Mouse (Mus musculus) MEL (cell line): ENCODE data around the gene Hinfp. TPM values are rescaled to one million over a fixed set of nuclear protein-coding genes. Genes with fewer than 3 reads are reported as not detected.

ENCODE experiments used
- DNase-seq: peaks from one replicate; pipeline ENCODE4 v3.0.0; 2011; ENCODE audit warnings: low read depth, low spot score
- H3K27ac ChIP-seq: 2 replicates; pipeline ENCODE4 v1.5.1; 2012; ENCODE audit warnings: low read depth, mild to moderate bottlenecking, control low read depth, low read length, moderate library complexity; ENCODE audit not compliant: control insufficient read depth
- H3K27me3 ChIP-seq, 2 experiments: fragments of 150-350 bp in 1 of 2; sonication (generic) in 1 of 2; 2 replicates each; pipeline ENCODE4 v1.6.1; 2012; ENCODE audit warnings: low read length in 2 of 2, mild to moderate bottlenecking in 2 of 2, improper control_type of control experiment in 1 of 2, moderate library complexity in 1 of 2; ENCODE audit not compliant: insufficient read depth in 2 of 2, control insufficient read depth in 1 of 2
- H3K36me3 ChIP-seq, 2 experiments: 2 replicates each; pipeline ENCODE4 v1.6.1; 2012 to 2014; ENCODE audit warnings: low read length in 2 of 2, improper control_type of control experiment in 1 of 2, inconsistent platforms in 1 of 2, mild to moderate bottlenecking in 1 of 2; ENCODE audit not compliant: insufficient read depth in 2 of 2, control insufficient read depth in 1 of 2
- H3K4me1 ChIP-seq, 2 experiments: fragments of 150-350 bp in 1 of 2; sonication (generic) in 1 of 2; 2 replicates each; pipeline ENCODE4 v1.6.1; 2012; ENCODE audit warnings: low read length in 2 of 2, improper control_type of control experiment in 1 of 2, mild to moderate bottlenecking in 1 of 2; ENCODE audit not compliant: insufficient read depth in 2 of 2, control insufficient read depth in 1 of 2
- H3K4me3 ChIP-seq, 2 experiments: fragments of 150-350 bp in 1 of 2; sonication (generic) in 1 of 2; 2 replicates each; pipeline ENCODE4 v1.5.1; 2012; ENCODE audit warnings: low read depth in 2 of 2, low read length in 2 of 2, mild to moderate bottlenecking in 2 of 2, moderate library complexity in 2 of 2, control low read depth in 1 of 2, improper control_type of control experiment in 1 of 2; ENCODE audit not compliant: control insufficient read depth in 1 of 2, insufficient read depth in 1 of 2
- H3K79me2 ChIP-seq: 2 replicates; pipeline ENCODE4 v1.6.1; 2012; ENCODE audit warnings: mild to moderate bottlenecking, low read length, moderate library complexity; ENCODE audit not compliant: control insufficient read depth, poor library complexity, insufficient read depth
- H3K9ac ChIP-seq: 2 replicates; pipeline ENCODE4 v1.6.1; 2012; ENCODE audit warnings: low read depth, mild to moderate bottlenecking, control low read depth, low read length, moderate library complexity; ENCODE audit not compliant: control insufficient read depth, poor library complexity, severe bottlenecking
- H3K9me3 ChIP-seq: fragments of 150-350 bp; sonication (generic); replicated peaks from 2 replicates; pipeline ENCODE4 v1.6.1; 2012; ENCODE audit warnings: mild to moderate bottlenecking, low read length, improper control_type of control experiment, moderate library complexity; ENCODE audit not compliant: insufficient read depth
- BHLHE40 ChIP-seq: IDR thresholded peaks from 2 replicates; pipeline ENCODE4 v1.6.1; 2012; ENCODE audit warnings: low read depth, mild to moderate bottlenecking, inconsistent platforms, low read length, improper control_type of control experiment, borderline replicate concordance
- CHD1 ChIP-seq: IDR thresholded peaks from 2 replicates; pipeline ENCODE4 v1.6.1; 2012; ENCODE audit warnings: low read depth, mild to moderate bottlenecking, inconsistent platforms, low read length, improper control_type of control experiment
- CHD2 ChIP-seq: IDR thresholded peaks from 2 replicates; pipeline ENCODE4 v1.6.1; 2011; ENCODE audit warnings: low read length, improper control_type of control experiment
- CTCF ChIP-seq, 3 experiments: IDR thresholded peaks in 2 of 3; conservative IDR thresholded peaks in 1 of 3; 2 replicates each; pipeline ENCODE4 v1.5.1; 2011 to 2012; ENCODE audit warnings: low read length in 3 of 3, low read depth in 2 of 3, mild to moderate bottlenecking in 2 of 3, improper control_type of control experiment in 1 of 3, inconsistent platforms in 1 of 3, mixed read lengths in 1 of 3, moderate library complexity in 1 of 3; ENCODE audit not compliant: control insufficient read depth in 1 of 3, insufficient read depth in 1 of 3, poor library complexity in 1 of 3, severe bottlenecking in 1 of 3
- E2F4 ChIP-seq: IDR thresholded peaks from 2 replicates; pipeline ENCODE4 v1.6.1; 2011; ENCODE audit warnings: low read depth, low read length, improper control_type of control experiment, borderline replicate concordance
- ELF1 ChIP-seq: IDR thresholded peaks from 2 replicates; pipeline ENCODE4 v1.6.1; 2014; ENCODE audit warnings: low read depth, mild to moderate bottlenecking, inconsistent platforms, low read length, improper control_type of control experiment, moderate library complexity
- EP300 ChIP-seq, 2 experiments: IDR thresholded peaks; 2 replicates each; pipeline ENCODE4 v1.6.1; 2011; ENCODE audit warnings: improper control_type of control experiment in 2 of 2, low read length in 2 of 2, low read depth in 1 of 2, mild to moderate bottlenecking in 1 of 2
- GABPA ChIP-seq: IDR thresholded peaks from 2 replicates; pipeline ENCODE4 v1.6.1; 2012; ENCODE audit warnings: low read depth, mild to moderate bottlenecking, inconsistent platforms, low read length, improper control_type of control experiment, moderate library complexity
- GATA1 ChIP-seq: IDR thresholded peaks from 2 replicates; pipeline ENCODE4 v1.6.1; 2011; ENCODE audit warnings: low read depth, low read length, improper control_type of control experiment
- HCFC1 ChIP-seq: IDR thresholded peaks from 2 replicates; pipeline ENCODE4 v1.6.1; 2012; ENCODE audit warnings: low read depth, mild to moderate bottlenecking, inconsistent platforms, low read length, improper control_type of control experiment, moderate library complexity
- MAFK ChIP-seq: IDR thresholded peaks from 2 replicates; pipeline ENCODE4 v1.6.1; 2011; ENCODE audit warnings: low read depth, mild to moderate bottlenecking, low read length, improper control_type of control experiment, borderline replicate concordance
- MAX ChIP-seq: IDR thresholded peaks from 2 replicates; pipeline ENCODE4 v1.6.1; 2011; ENCODE audit warnings: low read length, improper control_type of control experiment
- MAZ ChIP-seq: IDR thresholded peaks from 2 replicates; pipeline ENCODE4 v1.6.1; 2012; ENCODE audit warnings: low read depth, mild to moderate bottlenecking, inconsistent platforms, low read length, improper control_type of control experiment
- MYC ChIP-seq: IDR thresholded peaks from 2 replicates; pipeline ENCODE4 v1.6.1; 2011; ENCODE audit warnings: low read depth, mild to moderate bottlenecking, low read length, improper control_type of control experiment, moderate library complexity
- NRF1 ChIP-seq: IDR thresholded peaks from 2 replicates; pipeline ENCODE4 v1.6.1; 2014; ENCODE audit warnings: low read depth, mild to moderate bottlenecking, inconsistent platforms, low read length, improper control_type of control experiment, moderate library complexity; ENCODE audit not compliant: poor library complexity, insufficient read depth, severe bottlenecking
- POLR2A ChIP-seq, 2 experiments: IDR thresholded peaks; 2 replicates each; pipeline ENCODE4 v1.6.1; 2011 to 2012; ENCODE audit warnings: low read length in 2 of 2, mild to moderate bottlenecking in 2 of 2, control low read depth in 1 of 2, improper control_type of control experiment in 1 of 2, low read depth in 1 of 2, moderate library complexity in 1 of 2; ENCODE audit not compliant: control insufficient read depth in 1 of 2, insufficient read depth in 1 of 2, poor library complexity in 1 of 2
- POLR2AphosphoS2 ChIP-seq: IDR thresholded peaks from 2 replicates; pipeline ENCODE4 v1.6.1; 2011; ENCODE audit warnings: low read length, improper control_type of control experiment
- TAL1 ChIP-seq: IDR thresholded peaks from 2 replicates; pipeline ENCODE4 v1.6.1; 2012; ENCODE audit warnings: mild to moderate bottlenecking, inconsistent platforms, low read length, moderate library complexity, mixed read lengths
- USF2 ChIP-seq, 2 experiments: IDR thresholded peaks; 2 replicates each; pipeline ENCODE4 v1.6.1; 2011 to 2012; ENCODE audit warnings: improper control_type of control experiment in 2 of 2, low read length in 2 of 2, borderline replicate concordance in 1 of 2, inconsistent platforms in 1 of 2, low read depth in 1 of 2, mild to moderate bottlenecking in 1 of 2; ENCODE audit not compliant: insufficient read depth in 1 of 2
- ZKSCAN1 ChIP-seq: IDR thresholded peaks from 2 replicates; pipeline ENCODE4 v1.6.1; 2012; ENCODE audit warnings: low read depth, mild to moderate bottlenecking, inconsistent platforms, low read length, improper control_type of control experiment, moderate library complexity
- ZMIZ1 ChIP-seq: IDR thresholded peaks from 2 replicates; pipeline ENCODE4 v1.6.1; 2012; ENCODE audit warnings: low read depth, mild to moderate bottlenecking, inconsistent platforms, low read length, improper control_type of control experiment, moderate library complexity
- ZNF384 ChIP-seq: IDR thresholded peaks from 2 replicates; pipeline ENCODE4 v1.6.1; 2012; ENCODE audit warnings: low read depth, mild to moderate bottlenecking, inconsistent platforms, low read length, improper control_type of control experiment
- polyA plus RNA-seq, 2 experiments: library from polyadenylated mRNA; stranded (reverse) in 1 of 2; unstranded in 1 of 2; fragments of >175 nt in 1 of 2; fragments of >200 nt in 1 of 2; gene quantifications; 2 replicates each; pipeline versions ENCODE4 v1.2.1 to v1.2.4; 2012; ENCODE audit warnings: low replicate concordance in 2 of 2, low read depth in 1 of 2; ENCODE audit not compliant: insufficient read length in 2 of 2, insufficient read depth in 1 of 2, missing spikeins in 1 of 2
- total RNA-seq: library from RNA; depleted of rRNA; stranded (reverse); fragments of 300-350 nt; gene quantifications from 2 replicates; pipeline ENCODE4 v1.2.3, GENCODE M21; 2012

The Hinfp gene
- total and polyA plus RNA-seq, 3 experiments = 16.4 to 31.3 TPM; not detected in 1

GRCm38 (mm10) chr9:44253441-44253840 lies 52.0 kb downstream of the Hinfp start:
- Histone ChIP-seq H3K27me3 (no peaks in the 10 kb centered on the region), H3K79me2 (no peaks in the 10 kb centered on the region), H3K4me3 (no peak overlapping the region), H3K4me1 (peaks cover 0 to 11% of the 10 kb centered on the region in 2 experiments; a peak in 2 of 4 replicates), H3K36me3 (peaks cover 0 to 7% of the 10 kb centered on the region in 2 experiments; a peak in 2 of 4 replicates), H3K9ac (no peak overlapping the region), H3K27ac (no peak overlapping the region), H3K9me3 (no peaks in the 10 kb centered on the region)
- no peak for DNase-seq
- no peak for TF ChIP-seq MAZ
- TF ChIP-seq GATA1 = no peak
- TF ChIP-seq MAX = no peak
- no peak for TF ChIP-seq EP300 (IDR thresholded peaks at IDR 0.05; ENCODE audit: low read depth in 1 of 2, low read length in 2 of 2)
- TF ChIP-seq BHLHE40 = no peak
- no peak for TF ChIP-seq ZNF384
- no peak for TF ChIP-seq CHD2

- Histone ChIP-seq H3K4me3 (no peak within 1 kb of the TSS), H3K27ac (no peak within 1 kb of the TSS), H3K27me3 (no peaks in the 10 kb centered on the region), H3K79me2 (no peaks in the 10 kb centered on the region), H3K36me3 (peaks cover 0 to 7% of the 10 kb centered on the region in 2 experiments; a peak in 2 of 4 replicates), H3K9ac (no peak within 1 kb of the TSS)
- no peak for TF ChIP-seq ELF1
- TF ChIP-seq MYC = no peak
- no peak for TF ChIP-seq ZMIZ1
- no peak for TF ChIP-seq POLR2AphosphoS2
- no peak for TF ChIP-seq HCFC1
- TF ChIP-seq ZKSCAN1 = no peak
- TF ChIP-seq GATA1 = no peak
- no peak for TF ChIP-seq E2F4
- no peak for TF ChIP-seq POLR2A (IDR thresholded peaks at IDR 0.05; ENCODE audit: control insufficient read depth in 1 of 2, insufficient read depth in 1 of 2, low read depth in 1 of 2, low read length in 2 of 2, poor library complexity in 1 of 2)
- TF ChIP-seq NRF1 = no peak
- TF ChIP-seq GABPA = no peak
- TF ChIP-seq USF2 (IDR thresholded peaks at IDR 0.05; ENCODE audit: borderline replicate concordance in 1 of 2, insufficient read depth in 1 of 2, low read depth in 1 of 2, low read length in 2 of 2) = no peak
- no peak for TF ChIP-seq CTCF (IDR thresholded peaks at IDR 0.05 in 2 of 3, conservative IDR thresholded peaks at IDR 0.05 in 1 of 3; ENCODE audit: control insufficient read depth in 1 of 3, insufficient read depth in 1 of 3, low read depth in 2 of 3, low read length in 3 of 3, poor library complexity in 1 of 3, severe bottlenecking in 1 of 3)
- no peak for TF ChIP-seq TAL1
- no peak for TF ChIP-seq MAFK
- TF ChIP-seq CHD1 = no peak
- TF ChIP-seq, all 39 proteins: peak for 0
- Histone ChIP-seq H3K9me3 (no peaks in the 10 kb centered on the region), H3K4me1 (peaks cover 0 to 11% of the 10 kb centered on the region in 2 experiments; a peak in 2 of 4 replicates)
- DNase-seq = no peak
These were observed 54.2 kb downstream of the Hinfp start, which contains the start of gene Pdzd3 for GRCm38 (mm10) chr9:44251314-44251713. Pdzd3 (minus strand) TSS chr9:44251471.
